Mouse (Mus musculus) midbrain, embryonic 12.5 days (tissue): Measurements from ENCODE around the gene Tnfaip8l1. TPM values are rescaled to one million over a fixed set of nuclear protein-coding genes. Genes with fewer than 3 reads are reported as not detected.

ENCODE experiments used
- ATAC-seq: fragments of 200-750 bp; cut with Nextera tagmentation; 2 replicates; pipeline ENCODE4 v1.8.0; 2017; ENCODE audit warnings: low read depth, moderate TSS enrichment, moderate library complexity; ENCODE audit not compliant: low FRiP score
- H3K27ac ChIP-seq: fragments of 300-500 bp; sonication (generic); replicated peaks from 2 replicates; pipeline ENCODE4 v1.5.1; 2016; ENCODE audit warnings: mild to moderate bottlenecking
- H3K27me3 ChIP-seq: fragments of 300-500 bp; sonication (generic); 2 replicates; pipeline ENCODE4 v1.6.1; 2016; ENCODE audit warnings: mild to moderate bottlenecking
- H3K36me3 ChIP-seq: fragments of 300-500 bp; sonication (generic); 2 replicates; pipeline ENCODE4 v1.6.1; 2016
- H3K4me1 ChIP-seq: fragments of 300-500 bp; sonication (generic); 2 replicates; pipeline ENCODE4 v1.6.1; 2016
- H3K4me2 ChIP-seq: fragments of 300-500 bp; sonication (generic); replicated peaks from 2 replicates; pipeline ENCODE4 v1.6.1; 2016; ENCODE audit warnings: mild to moderate bottlenecking, moderate library complexity
- H3K4me3 ChIP-seq: fragments of 300-500 bp; sonication (generic); 2 replicates; pipeline ENCODE4 v1.5.1; 2016; ENCODE audit warnings: mild to moderate bottlenecking
- H3K9ac ChIP-seq: fragments of 300-500 bp; sonication (generic); replicated peaks from 2 replicates; pipeline ENCODE4 v1.6.1; 2016; ENCODE audit warnings: mild to moderate bottlenecking, moderate library complexity
- H3K9me3 ChIP-seq: fragments of 300-500 bp; sonication (generic); 2 replicates; pipeline ENCODE4 v1.6.1; 2016; ENCODE audit warnings: mild to moderate bottlenecking
- WGBS: fragments of 180-500 bp; shearing (Covaris S2); methylation state at CpG from one replicate; pipeline ENCODE4 v1.1.7; 2016; 5-methylcytosine and 5-hydroxymethylcytosine counted together
- polyA plus RNA-seq: library from polyadenylated mRNA; unstranded; fragments of >200 nt; fragmentation: Nextera tagmentation; extraction: Ambion mirVana; gene quantifications from 2 replicates; pipeline ENCODE4 v1.2.1, GENCODE M21; 2016

Tnfaip8l1 gene
- polyA plus RNA-seq, 1 experiment from 2014 or later, result 8.2 TPM

GRCm38 (mm10) chr17:56194765-56195164, 32.5 kb downstream of the Tnfaip8l1 start:
- Histone ChIP-seq H3K4me2 (no peak overlapping the region), H3K9me3 (no peaks in the 10 kb centered on the region), H3K27me3 (no peaks in the 10 kb centered on the region), H3K9ac (no peak overlapping the region), H3K4me1 (no peaks in the 10 kb centered on the region), H3K4me3 (no peak overlapping the region), H3K36me3 (peaks cover 94% of the 10 kb centered on the region), H3K27ac (no peak overlapping the region)
- no peak for ATAC-seq
- 93% methylated on average over 13 of the region's 13 CpGs for WGBS

- Histone ChIP-seq H3K4me1 (no peaks in the 10 kb centered on the region), H3K9me3 (no peaks in the 10 kb centered on the region), H3K27me3 (no peaks in the 10 kb centered on the region), H3K36me3 (peaks cover 93% of the 10 kb centered on the region), H3K9ac (no peak overlapping the region), H3K4me2 (no peak overlapping the region), H3K27ac (no peak overlapping the region), H3K4me3 (no peak overlapping the region)
- no peak for ATAC-seq
- WGBS, result 76% methylated on average over 2 of the region's 2 CpGs
Measured at GRCm38 (mm10) chr17:56196860-56197259, 34.6 kb downstream of the Tnfaip8l1 start.

GRCm38 (mm10) chr17:56200586-56200985, 38.3 kb downstream of the Tnfaip8l1 start:
- no peak for ATAC-seq
- no peak overlapping the region for H3K4me3 ChIP-seq

GRCm38 (mm10) chr17:56201642-56202041, 39.4 kb downstream of the Tnfaip8l1 start:
- H3K4me2 ChIP-seq, result no peak overlapping the region
- peaks cover 93% of the 10 kb centered on the region for H3K36me3 ChIP-seq
- H3K9ac ChIP-seq, result no peak overlapping the region
- H3K9me3 ChIP-seq, result no peaks in the 10 kb centered on the region
- WGBS, result 70% methylated on average over 3 of the region's 3 CpGs
- no peaks in the 10 kb centered on the region for H3K4me1 ChIP-seq
- no peak overlapping the region for H3K4me3 ChIP-seq
- no peaks in the 10 kb centered on the region for H3K27me3 ChIP-seq
- no peak overlapping the region for H3K27ac ChIP-seq
- ATAC-seq, result no peak

More at GRCm38 (mm10) chr17:56200586-56200985, 38.3 kb downstream of the Tnfaip8l1 start:
- H3K9ac ChIP-seq, result no peak overlapping the region
- peaks cover 93% of the 10 kb centered on the region for H3K36me3 ChIP-seq
- no peaks in the 10 kb centered on the region for H3K27me3 ChIP-seq
- H3K27ac ChIP-seq, result no peak overlapping the region
- no peaks in the 10 kb centered on the region for H3K4me1 ChIP-seq
- WGBS, result 83% methylated on average over 9 of the region's 9 CpGs
- no peaks in the 10 kb centered on the region for H3K9me3 ChIP-seq
- H3K4me2 ChIP-seq, result no peak overlapping the region

DNA sequence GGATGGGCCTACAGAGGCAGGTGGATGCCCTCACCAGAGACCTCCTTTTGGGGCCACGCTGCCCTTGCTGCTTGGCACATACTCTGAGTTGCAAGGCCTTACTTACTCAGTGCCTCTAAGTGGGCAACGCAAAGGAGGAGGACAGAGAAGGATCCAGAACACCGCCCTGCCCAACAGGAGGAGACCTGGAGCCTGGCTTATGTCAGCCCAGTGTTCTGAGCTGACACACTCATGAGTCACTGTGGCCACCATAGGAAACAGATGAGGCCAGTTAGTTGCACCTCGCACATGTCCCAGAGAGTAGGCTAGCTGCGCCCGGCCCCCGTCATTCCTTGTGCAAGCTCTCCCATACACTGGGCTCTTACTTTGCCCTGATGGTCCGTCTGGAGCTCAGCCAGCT, 40.2 kb downstream of the Tnfaip8l1 start:
- no peak overlapping the region for H3K27ac ChIP-seq
- no peaks in the 10 kb centered on the region for H3K4me1 ChIP-seq
- no peaks in the 10 kb centered on the region for H3K27me3 ChIP-seq
- H3K4me3 ChIP-seq, result no peak overlapping the region
- 95% methylated on average over 8 of the region's 8 CpGs for WGBS
- H3K9me3 ChIP-seq, result no peaks in the 10 kb centered on the region
- no peak overlapping the region for H3K4me2 ChIP-seq
- no peak for ATAC-seq
- H3K9ac ChIP-seq, result no peak overlapping the region
- H3K36me3 ChIP-seq, result peaks cover 93% of the 10 kb centered on the region

DNA sequence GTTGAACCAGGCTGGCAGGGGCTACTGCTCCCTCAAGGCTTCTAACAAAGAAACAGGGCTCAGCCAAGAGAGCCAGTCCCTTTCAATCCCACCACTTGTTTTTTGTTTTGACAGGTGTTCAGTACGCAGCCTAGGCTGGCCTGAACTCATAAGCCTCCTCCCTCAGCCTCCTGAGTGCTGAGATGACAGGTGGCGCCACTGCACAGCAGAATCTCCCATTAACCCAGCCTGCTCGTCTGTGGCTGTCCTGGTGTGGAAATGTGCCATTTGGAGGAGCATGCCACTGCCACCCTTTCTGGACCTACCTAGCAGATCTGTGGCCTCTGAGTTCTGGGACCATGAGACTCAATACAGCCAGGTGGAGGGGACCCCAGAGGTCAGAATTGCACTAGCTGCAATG, 41.5 kb downstream of the Tnfaip8l1 start:
- Histone ChIP-seq H3K9ac (no peak overlapping the region), H3K4me2 (no peak overlapping the region), H3K4me1 (no peaks in the 10 kb centered on the region), H3K36me3 (peaks cover 93% of the 10 kb centered on the region), H3K27me3 (no peaks in the 10 kb centered on the region), H3K4me3 (no peak overlapping the region), H3K9me3 (no peaks in the 10 kb centered on the region), H3K27ac (no peak overlapping the region)
- no peak for ATAC-seq
- WGBS, result 69% methylated on average over 3 of the region's 3 CpGs

DNA sequence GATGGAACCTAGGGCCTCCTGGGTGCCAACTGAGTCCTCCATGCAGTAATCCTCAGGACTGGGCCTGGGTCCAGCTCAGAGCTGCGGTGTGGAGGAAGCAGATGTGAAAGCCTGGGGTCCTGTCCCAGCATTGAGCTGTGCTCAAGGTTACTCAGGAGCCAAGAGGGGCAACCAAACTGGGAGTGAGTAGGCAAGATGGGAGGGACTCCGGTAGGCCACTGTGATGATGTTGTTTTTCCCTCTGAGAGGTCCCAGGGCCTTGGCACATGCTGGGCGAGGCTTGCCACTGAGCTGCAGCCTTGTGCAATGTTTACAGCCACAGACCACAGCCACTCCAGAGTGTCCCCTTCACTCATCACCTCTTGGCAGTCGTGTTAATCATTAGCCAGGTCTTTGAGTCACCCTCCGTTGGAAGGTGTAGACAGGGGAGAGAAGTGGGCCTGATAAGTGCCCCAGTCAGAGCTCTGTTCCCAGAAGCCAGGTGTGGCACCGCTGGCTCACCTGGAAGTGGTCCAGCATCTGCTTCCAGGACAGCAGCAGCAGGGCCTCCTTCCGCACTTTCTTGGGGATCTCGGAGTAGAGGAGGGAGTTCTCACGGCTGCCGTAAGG, 44.1 kb downstream of the Tnfaip8l1 start:
- Histone ChIP-seq H3K9me3 (no peaks in the 10 kb centered on the region), H3K4me3 (no peak overlapping the region), H3K4me2 (no peak overlapping the region), H3K4me1 (no peaks in the 10 kb centered on the region), H3K27me3 (no peaks in the 10 kb centered on the region), H3K36me3 (peaks cover 100% of the 10 kb centered on the region), H3K9ac (no peak overlapping the region), H3K27ac (no peak overlapping the region)
- no peak for ATAC-seq
- 89% methylated on average over 10 of the region's 10 CpGs for WGBS

- Histone ChIP-seq H3K27me3 (no peaks in the 10 kb centered on the region), H3K4me2 (no peak overlapping the region), H3K4me3 (no peak overlapping the region), H3K9me3 (no peaks in the 10 kb centered on the region), H3K4me1 (no peaks in the 10 kb centered on the region), H3K27ac (no peak overlapping the region), H3K9ac (no peak overlapping the region), H3K36me3 (peaks cover 100% of the 10 kb centered on the region)
- no peak for ATAC-seq
- WGBS, result 89% methylated on average over 6 of the region's 6 CpGs
Measured at GRCm38 (mm10) chr17:56206986-56207674, 44.9 kb downstream of the Tnfaip8l1 start.

DNA sequence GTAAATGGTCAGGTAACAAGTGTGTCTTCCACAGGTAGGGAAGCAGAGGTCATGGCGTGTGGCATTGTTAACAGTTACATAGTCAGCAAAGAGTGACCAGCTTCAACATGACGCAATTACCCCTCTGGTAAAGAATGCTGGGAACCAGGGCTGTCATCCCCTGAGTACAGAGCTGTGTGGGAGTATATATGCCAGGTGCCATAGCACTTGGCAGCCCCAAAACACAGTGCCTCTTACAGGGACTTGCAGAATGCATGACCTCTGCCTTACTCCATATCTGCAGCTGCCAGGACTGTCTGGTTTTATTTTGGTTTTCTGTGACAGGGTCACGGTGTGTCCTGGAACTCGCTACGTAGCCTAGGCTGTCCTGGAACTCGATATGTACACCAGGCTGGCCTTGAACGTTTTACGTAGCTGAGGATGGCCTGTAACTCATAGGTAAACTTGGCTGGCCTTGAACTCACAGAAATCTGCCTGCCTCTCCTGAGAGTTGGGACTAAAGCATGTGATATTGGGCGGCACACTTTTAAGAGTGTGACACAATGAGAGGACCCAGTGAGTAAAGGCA, 45.8 kb downstream of the Tnfaip8l1 start:
- Histone ChIP-seq H3K4me2 (no peak overlapping the region), H3K9me3 (no peaks in the 10 kb centered on the region), H3K4me1 (peaks cover 3% of the 10 kb centered on the region; the same call in 1 of the 2 replicates), H3K4me3 (no peak overlapping the region), H3K9ac (no peak overlapping the region), H3K36me3 (peaks cover 94% of the 10 kb centered on the region), H3K27me3 (no peaks in the 10 kb centered on the region), H3K27ac (no peak overlapping the region)
- WGBS, result 93% methylated on average over 9 of the region's 9 CpGs
- no peak for ATAC-seq

DNA sequence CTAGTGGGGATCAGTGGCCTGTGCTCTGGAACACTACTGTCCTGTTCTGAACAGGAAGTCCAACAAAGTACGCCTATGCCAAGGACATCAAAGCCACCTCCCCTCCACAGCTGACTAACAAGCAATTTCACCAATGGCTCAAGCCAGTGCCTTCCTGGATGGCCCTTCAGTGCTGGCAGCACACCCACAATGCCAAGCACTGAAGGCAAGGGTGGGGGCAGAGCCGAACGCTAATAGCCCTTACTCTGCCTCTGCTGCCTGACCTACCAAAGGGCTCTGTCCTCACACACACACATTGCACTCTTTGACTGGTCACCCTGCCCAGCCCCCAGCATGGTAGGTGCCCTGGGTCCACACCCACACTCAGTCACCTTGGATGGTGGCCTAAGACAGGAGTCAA, 46.5 kb downstream of the Tnfaip8l1 start:
- ATAC-seq, result no peak
- H3K4me2 ChIP-seq, result no peak overlapping the region
- peaks cover 4% of the 10 kb centered on the region; the same call in 1 of the 2 replicates for H3K4me1 ChIP-seq
- no peaks in the 10 kb centered on the region for H3K27me3 ChIP-seq
- no peaks in the 10 kb centered on the region for H3K9me3 ChIP-seq
- H3K4me3 ChIP-seq, result no peak overlapping the region
- no peak overlapping the region for H3K27ac ChIP-seq
- peaks cover 86% of the 10 kb centered on the region for H3K36me3 ChIP-seq
- WGBS, result 97% methylated on average over 3 of the region's 3 CpGs
- H3K9ac ChIP-seq, result no peak overlapping the region

GRCm38 (mm10) chr17:56211090-56211489, 48.8 kb downstream of the Tnfaip8l1 start:
- no peaks in the 10 kb centered on the region for H3K27me3 ChIP-seq
- peaks cover 64% of the 10 kb centered on the region for H3K36me3 ChIP-seq
- no peak overlapping the region for H3K27ac ChIP-seq
- H3K9me3 ChIP-seq, result no peaks in the 10 kb centered on the region
- WGBS, result 96% methylated on average over 2 of the region's 2 CpGs
- H3K9ac ChIP-seq, result no peak overlapping the region
- ATAC-seq, result no peak
- H3K4me2 ChIP-seq, result no peak overlapping the region
- H3K4me1 ChIP-seq, result peaks cover 7% of the 10 kb centered on the region; the same call in 1 of the 2 replicates
- no peak overlapping the region for H3K4me3 ChIP-seq

- WGBS, result 84% methylated on average over 6 of the region's 6 CpGs
- ATAC-seq, result no peak
Measured at GRCm38 (mm10) chr17:56212676-56213075, 50.4 kb downstream of the Tnfaip8l1 start.

More at GRCm38 (mm10) chr17:56212676-56213075, 50.4 kb downstream of the Tnfaip8l1 start:
- Histone ChIP-seq H3K36me3 (peaks cover 48% of the 10 kb centered on the region), H3K4me3 (no peak overlapping the region), H3K27ac (no peak overlapping the region), H3K4me2 (no peak overlapping the region), H3K9me3 (no peaks in the 10 kb centered on the region), H3K4me1 (peaks cover 23% of the 10 kb centered on the region), H3K27me3 (no peaks in the 10 kb centered on the region), H3K9ac (no peak overlapping the region)
